29 mouse cellular contexts compared by ENCODE assay signal in genomic region chr7:3591534-3591933, GRCm38 (mm10). TPM values are rescaled to one million over a fixed set of nuclear protein-coding genes. Genes with fewer than 3 reads are reported as not detected.
DNase-seq lines count a peak whose midpoint lies in the region; ATAC-seq and TF ChIP-seq lines count a peak whose summit lies in the region.
"Had no signal": no experiment of that assay in that cellular context is flagged by ENCODE, and none has a peak within 500 bp of the region (broad histone marks: within the 10 kb centered on the region; RNA-seq: fewer than 3 reads in every experiment).

No protein-coding gene starts in this region.

- no peak for ATAC-seq in liver, embryonic 14.5 days (ENCODE audit: insufficient read depth)
- ATAC-seq: forebrain, embryonic 13.5 days; inflammation-experienced regulatory T-cells, adult 6 months; midbrain, embryonic 15.5 days had no signal

- peak; percentile 25; the same call in 1 of the 2 replicates for TF ChIP-seq CTCF in liver, embryonic 14.5 days (IDR thresholded peaks at IDR 0.05; ENCODE audit: low read depth)
- TF ChIP-seq CTCF in E14TG2a.4 (conservative IDR thresholded peaks at IDR 0.05; ENCODE audit: low read length), result peak; percentile 64
- peak; percentile 10; the same call in 1 of the 2 replicates for TF ChIP-seq CTCF in brain, embryonic 14.5 days (IDR thresholded peaks at IDR 0.05; ENCODE audit: borderline replicate concordance, extremely low read depth, insufficient read depth, insufficient read length)

- H3K4me1 ChIP-seq in liver, embryonic 14.5 days (replicated peaks; ENCODE audit: control insufficient read depth in 2 of 2, insufficient read depth in 2 of 2, low read length in 1 of 2), result peaks cover 2 to 3% of the 10 kb centered on the region in 2 experiments; a peak in 1 of 4 replicates
- H3K4me1 ChIP-seq in E14TG2a.4 (replicated peaks; ENCODE audit: low read depth, low read length), result peaks cover 25% of the 10 kb centered on the region
- H3K4me1 ChIP-seq: forebrain, embryonic 13.5 days; midbrain, embryonic 15.5 days; neural tube, embryonic 12.5 days had no signal

- no peak overlapping the region for H3K4me2 ChIP-seq in liver, embryonic 14.5 days (ENCODE audit: low read depth)
- H3K4me2 ChIP-seq: forebrain, embryonic 13.5 days; heart, embryonic 11.5 days; hindbrain, embryonic 14.5 days; midbrain, embryonic 15.5 days; neural tube, embryonic 12.5 days had no signal

- H3K27ac ChIP-seq in liver, embryonic 14.5 days, result no peak overlapping the region
- H3K27ac ChIP-seq: forebrain, embryonic 13.5 days; hindbrain, embryonic 14.5 days; midbrain, embryonic 15.5 days; neural tube, embryonic 12.5 days had no signal

- 39% methylated on average over 1 of the region's 1 CpGs for WGBS in liver, embryonic 14.5 days (ENCODE audit: insufficient replicate concordance)

- no peaks in the 10 kb centered on the region for H3K36me3 ChIP-seq in liver, embryonic 14.5 days (replicated peaks; ENCODE audit: control insufficient read depth, insufficient read depth, low read depth)
- no peaks in the 10 kb centered on the region for H3K36me3 ChIP-seq in E14TG2a.4 (ENCODE audit: insufficient read depth, low read length)
- H3K36me3 ChIP-seq: midbrain, embryonic 15.5 days; neural tube, embryonic 12.5 days had no signal

- H3K27me3 ChIP-seq in liver, embryonic 14.5 days (ENCODE audit: control insufficient read depth, insufficient read depth, low read length), result no peaks in the 10 kb centered on the region
- H3K27me3 ChIP-seq in E14TG2a.4 (ENCODE audit: insufficient read depth, low read length), result no peaks in the 10 kb centered on the region
- H3K27me3 ChIP-seq: forebrain, embryonic 13.5 days; midbrain, embryonic 15.5 days; neural tube, embryonic 12.5 days had no signal

- H3K4me3 ChIP-seq in liver, embryonic 14.5 days (ENCODE audit: insufficient read depth in 1 of 2, low read depth in 2 of 2, low read length in 2 of 2), result no peak overlapping the region
- no peak overlapping the region for H3K4me3 ChIP-seq in E14TG2a.4 (replicated peaks; ENCODE audit: low read length)
- H3K4me3 ChIP-seq: forebrain, embryonic 13.5 days; midbrain, embryonic 15.5 days; myocyte; neural tube, embryonic 12.5 days had no signal

- no peak overlapping the region for H3K9ac ChIP-seq in liver, embryonic 14.5 days (replicated peaks)
- H3K9ac ChIP-seq: forebrain, embryonic 13.5 days; hindbrain, embryonic 14.5 days; midbrain, embryonic 15.5 days; neural tube, embryonic 12.5 days had no signal

- TF ChIP-seq POLR2A in brain, embryonic 14.5 days (IDR thresholded peaks at IDR 0.05; ENCODE audit: borderline replicate concordance, extremely low read depth, insufficient read depth, insufficient read length, poor library complexity, severe bottlenecking), result no peak

- no peak for TF ChIP-seq EP300 in liver, embryonic 14.5 days (IDR thresholded peaks at IDR 0.05; ENCODE audit: low read depth)

- intact Hi-C loops in left cerebral cortex, postnatal 36 days (cut with DNase I), result loop anchor here (5.0 kb wide), 1 partner anchor 369 kb away; no protein-coding TSS in a partner anchor

- DNase-seq in liver, embryonic 14.5 days (ENCODE audit: low read depth in 3 of 3, low spot score in 3 of 3), result no peak
- DNase-seq in liver (no peak), ES-CJ7 (ENCODE audit: low read depth, low spot score) (peak; percentile 62)
- DNase-seq in brain, embryonic 14.5 days (ENCODE audit: low read depth), result no peak
- no peak for DNase-seq in left cerebral cortex, postnatal 36 days (ENCODE audit: low spot score in 2 of 2)
- DNase-seq in left cerebral cortex, adult 9 months (ENCODE audit: low spot score in 2 of 2), result no peak
- DNase-seq: adrenal gland, postnatal 36 days; cerebellum, adult 2 months; cerebellum, postnatal 25 days; gastrocnemius, postnatal 25 days; heart, adult 11 months; heart, postnatal 4 days; kidney, adult 11 months; kidney, postnatal 14 days; lung, adult 18-20 months; lung, postnatal 10 days; right cerebral cortex, postnatal 4 days; thymus, postnatal 4 days had no signal

- H3K9me3 ChIP-seq in liver, embryonic 14.5 days (ENCODE audit: control insufficient read depth, low read length), result no peaks in the 10 kb centered on the region
- no peaks in the 10 kb centered on the region for H3K9me3 ChIP-seq in E14TG2a.4 (ENCODE audit: low read length)
- H3K9me3 ChIP-seq: forebrain, embryonic 13.5 days; midbrain, embryonic 15.5 days; neural tube, embryonic 12.5 days had no signal

RNA-seq across cellular contexts. Expression of gene Oscar, which starts 24.4 kb away (rescaled TPM):
- 0.03 and 0.06 TPM in 2 replicates for polyA plus RNA-seq in liver, embryonic 14.5 days (2012; rRNA removed)
- polyA plus RNA-seq in liver, embryonic 14.5 days (2014; fragmentation: Nextera tagmentation; extraction: Ambion mirVana), result not detected in 2 replicates
- 1.7 and 1.8 TPM in 2 replicates for polyA plus RNA-seq in brain, embryonic 14.5 days (2012; rRNA removed)
- total RNA-seq in left cerebral cortex, postnatal 36 days (2021), result 1 to 10 TPM in 1 of 2 experiments, under 1 TPM in 1; 0.84 to 1.3 TPM
- total RNA-seq: adrenal gland, postnatal 36 days; liver, adult 2 months had no signal
- polyA plus RNA-seq: heart, embryonic 16.5 days; inflammation-experienced regulatory T-cells, adult 6 months; liver, adult 2 months; myocyte; thymus, postnatal 0 days had no signal

RNA-seq across cellular contexts. Expression of gene Ndufa3, which starts 25.6 kb away (rescaled TPM):
- 106 and 107 TPM in 2 replicates for polyA plus RNA-seq in liver, embryonic 14.5 days (2012; rRNA removed)
- 351 and 354 TPM in 2 replicates for polyA plus RNA-seq in liver, embryonic 14.5 days (2014; fragmentation: Nextera tagmentation; extraction: Ambion mirVana)
- 198 and 266 TPM in 2 replicates for polyA plus RNA-seq in brain, embryonic 14.5 days (2012; rRNA removed)
- total RNA-seq in left cerebral cortex, postnatal 36 days (2021), result 100 to 1,000 TPM; 483 to 557 TPM

RNA-seq across cellular contexts. Expression of gene Tfpt, which starts 38.2 kb away (rescaled TPM):
- 6.4 and 10.7 TPM in 2 replicates for polyA plus RNA-seq in liver, embryonic 14.5 days (2012; rRNA removed)
- polyA plus RNA-seq in liver, embryonic 14.5 days (2014; fragmentation: Nextera tagmentation; extraction: Ambion mirVana), result 7.7 and 8.0 TPM in 2 replicates
- 26.1 and 27.6 TPM in 2 replicates for polyA plus RNA-seq in brain, embryonic 14.5 days (2012; rRNA removed)
- total RNA-seq in left cerebral cortex, postnatal 36 days (2021), result 10 to 100 TPM; 39.7 to 47.8 TPM

RNA-seq across cellular contexts. Expression of gene Prpf31, which starts 38.3 kb away (rescaled TPM):
- polyA plus RNA-seq in liver, embryonic 14.5 days (2012; rRNA removed), result 19.9 and 28.4 TPM in 2 replicates
- 46.4 and 48.3 TPM in 2 replicates for polyA plus RNA-seq in liver, embryonic 14.5 days (2014; fragmentation: Nextera tagmentation; extraction: Ambion mirVana)
- 68.2 and 70.7 TPM in 2 replicates for polyA plus RNA-seq in brain, embryonic 14.5 days (2012; rRNA removed)
- total RNA-seq in left cerebral cortex, postnatal 36 days (2021), result 10 to 100 TPM; 49.8 to 51.9 TPM

RNA-seq across cellular contexts. Expression of gene Cnot3, which starts 53.5 kb away (rescaled TPM):
- polyA plus RNA-seq in liver, embryonic 14.5 days (2012; rRNA removed), result 27.0 and 30.2 TPM in 2 replicates
- 20.2 and 20.8 TPM in 2 replicates for polyA plus RNA-seq in liver, embryonic 14.5 days (2014; fragmentation: Nextera tagmentation; extraction: Ambion mirVana)
- 64.9 and 80.1 TPM in 2 replicates for polyA plus RNA-seq in brain, embryonic 14.5 days (2012; rRNA removed)
- total RNA-seq in left cerebral cortex, postnatal 36 days (2021), result 10 to 100 TPM; 48.1 to 58.9 TPM

Comparison
In these comparisons a context has a peak if more than half of its experiments do, and no peak if none do; other contexts are left out.
1. CTCF ChIP-seq: peak in every context shown above with its lines; median percentile 64 in E14TG2a.4; 25 in liver, embryonic 14.5 days; 10 in brain, embryonic 14.5 days.